Mouse (Mus musculus): ENCODE results near the gene Prkca. TPM values are rescaled to one million over a fixed set of nuclear protein-coding genes. Genes with fewer than 3 reads are reported as not detected.
"Not testable (repeated sequence)": the region's sequence is repeated elsewhere in the genome, so short reads cannot be mapped to it uniquely, and the experiment has no call there.

Gene Prkca
- polyA plus RNA-seq, 1 experiment = 16.8 TPM

DNA sequence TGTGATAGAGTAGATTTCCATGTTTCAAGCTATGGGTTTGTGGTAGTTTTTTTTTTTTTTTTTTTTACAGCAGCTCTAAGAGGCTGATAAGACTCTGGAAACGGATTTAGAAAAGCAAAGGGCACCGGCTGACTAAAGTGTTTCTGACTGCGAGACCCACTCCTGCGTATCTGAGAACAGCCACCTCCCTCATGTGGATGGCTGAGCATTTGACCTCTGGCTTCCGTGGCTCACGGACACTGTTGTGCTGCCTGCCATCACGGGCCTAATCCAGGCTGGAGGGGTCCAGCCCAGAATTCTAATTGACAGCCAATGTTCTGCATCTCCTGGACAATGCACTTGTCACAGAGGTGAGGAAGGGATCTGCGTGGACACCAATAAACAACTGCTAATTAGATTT lies 253.0 kb downstream of the Prkca start:
- no peak for TF ChIP-seq POLR2A (IDR thresholded peaks at IDR 0.05; ENCODE audit: borderline replicate concordance, insufficient read depth, low read length)
- TF ChIP-seq CTCF (IDR thresholded peaks at IDR 0.05; ENCODE audit: borderline replicate concordance, insufficient read depth, low read depth, low read length) = no peak
- no peak overlapping the region for H3K27ac ChIP-seq (ENCODE audit: insufficient read depth, low read length)
- H3K27me3 ChIP-seq (ENCODE audit: control insufficient read depth, insufficient read depth, low read length) = no peaks in the 10 kb centered on the region
- no peaks in the 10 kb centered on the region for H3K4me1 ChIP-seq (ENCODE audit: control insufficient read depth, insufficient read depth, low read length)
- DNase-seq = no peak
- 77% methylated on average over 8 of the region's 8 CpGs for WGBS
- H3K4me3 ChIP-seq (replicated peaks; ENCODE audit: insufficient read depth, low read depth, low read length) = no peak overlapping the region

DNA sequence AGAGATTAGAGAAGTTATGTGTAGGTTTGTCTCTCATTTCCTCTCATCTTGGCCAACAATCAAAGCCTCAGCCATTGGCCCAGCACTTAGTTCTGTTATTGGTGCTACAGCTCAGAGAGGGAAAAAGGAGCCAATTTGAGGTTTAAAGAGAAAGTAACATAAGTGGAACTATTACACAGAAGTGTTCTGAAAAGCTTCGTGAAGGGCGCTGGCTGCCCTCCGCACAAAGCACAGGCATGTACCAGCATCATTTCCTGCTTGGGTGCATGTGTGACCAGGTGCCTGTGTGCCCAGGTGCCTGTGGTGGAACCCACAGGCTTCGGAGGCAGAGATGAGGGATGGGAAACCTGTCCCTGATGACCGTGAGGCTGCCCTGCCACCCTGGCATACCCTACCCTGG lies 255.7 kb downstream of the Prkca start:
- Histone ChIP-seq H3K4me3 (replicated peaks; ENCODE audit: insufficient read depth, low read depth, low read length) (no peak overlapping the region), H3K27ac (ENCODE audit: insufficient read depth, low read length) (no peak overlapping the region), H3K4me1 (ENCODE audit: control insufficient read depth, insufficient read depth, low read length) (no peaks in the 10 kb centered on the region), H3K27me3 (ENCODE audit: control insufficient read depth, insufficient read depth, low read length) (no peaks in the 10 kb centered on the region)
- 90% methylated on average over 5 of the region's 5 CpGs for WGBS
- no peak for TF ChIP-seq CTCF (IDR thresholded peaks at IDR 0.05; ENCODE audit: borderline replicate concordance, insufficient read depth, low read depth, low read length)
- TF ChIP-seq POLR2A (IDR thresholded peaks at IDR 0.05; ENCODE audit: borderline replicate concordance, insufficient read depth, low read length) = no peak
- DNase-seq = no peak

DNA sequence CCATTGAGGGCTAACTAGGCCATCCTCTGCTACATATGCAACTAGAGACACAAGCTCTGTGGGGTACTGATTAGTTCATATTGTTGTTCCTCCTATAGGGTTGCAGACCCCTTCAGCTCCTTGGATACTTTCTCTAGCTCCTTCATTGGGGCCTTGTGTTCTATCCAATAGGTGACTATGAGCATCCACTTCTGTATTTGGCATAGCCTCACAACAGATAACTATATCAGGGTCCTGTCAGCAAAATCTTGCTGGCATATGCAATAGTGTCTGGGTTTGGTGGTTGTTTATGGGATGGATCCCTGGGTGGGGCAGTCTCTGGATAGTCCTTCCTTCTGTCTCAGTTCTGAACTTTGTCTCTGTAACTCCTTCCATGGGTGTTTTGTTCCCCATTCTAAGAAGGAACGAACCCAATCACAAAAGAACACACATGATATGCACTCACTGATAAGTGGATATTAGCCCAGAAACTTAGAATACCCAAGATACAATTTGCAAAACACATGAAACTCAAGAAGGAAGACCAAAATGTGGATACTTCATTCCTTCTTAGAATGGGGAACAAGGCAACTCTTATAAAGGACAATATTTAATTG lies 256.5 kb downstream of the Prkca start:
- WGBS = 91% methylated on average over 1 of the region's 1 CpGs
- not testable (repeated sequence) for H3K4me3 ChIP-seq (replicated peaks; ENCODE audit: insufficient read depth, low read depth, low read length); DNase-seq; H3K27me3 ChIP-seq (ENCODE audit: control insufficient read depth, insufficient read depth, low read length); H3K4me1 ChIP-seq (ENCODE audit: control insufficient read depth, insufficient read depth, low read length); H3K27ac ChIP-seq (ENCODE audit: insufficient read depth, low read length)

DNA sequence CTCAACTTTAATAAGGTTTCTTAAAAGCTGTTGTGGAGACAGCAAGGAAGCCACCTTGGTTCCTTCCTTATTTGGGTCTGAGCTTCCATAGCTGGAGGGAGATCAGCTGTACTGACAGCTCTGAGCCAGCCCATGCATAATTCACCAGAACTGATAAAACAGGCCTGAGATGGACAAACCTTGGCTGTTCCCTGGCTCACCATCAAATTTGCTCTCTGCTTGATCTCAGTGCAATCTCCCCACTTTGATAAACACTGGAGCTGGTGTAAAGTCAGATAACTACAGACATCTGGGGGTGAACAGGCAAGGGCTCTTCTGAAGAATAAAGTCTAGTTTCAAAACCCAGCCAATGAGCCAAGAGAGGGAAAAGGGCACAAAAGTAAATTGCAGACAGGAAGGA lies 261.1 kb downstream of the Prkca start:
- no peak for TF ChIP-seq CTCF (IDR thresholded peaks at IDR 0.05; ENCODE audit: borderline replicate concordance, insufficient read depth, low read depth, low read length)
- no peak for TF ChIP-seq POLR2A (IDR thresholded peaks at IDR 0.05; ENCODE audit: borderline replicate concordance, insufficient read depth, low read length)
- Histone ChIP-seq H3K4me3 (replicated peaks; ENCODE audit: insufficient read depth, low read depth, low read length) (no peak overlapping the region), H3K4me1 (ENCODE audit: control insufficient read depth, insufficient read depth, low read length) (no peaks in the 10 kb centered on the region), H3K27me3 (ENCODE audit: control insufficient read depth, insufficient read depth, low read length) (no peaks in the 10 kb centered on the region), H3K27ac (ENCODE audit: insufficient read depth, low read length) (no peak overlapping the region)
- DNase-seq = no peak

DNA sequence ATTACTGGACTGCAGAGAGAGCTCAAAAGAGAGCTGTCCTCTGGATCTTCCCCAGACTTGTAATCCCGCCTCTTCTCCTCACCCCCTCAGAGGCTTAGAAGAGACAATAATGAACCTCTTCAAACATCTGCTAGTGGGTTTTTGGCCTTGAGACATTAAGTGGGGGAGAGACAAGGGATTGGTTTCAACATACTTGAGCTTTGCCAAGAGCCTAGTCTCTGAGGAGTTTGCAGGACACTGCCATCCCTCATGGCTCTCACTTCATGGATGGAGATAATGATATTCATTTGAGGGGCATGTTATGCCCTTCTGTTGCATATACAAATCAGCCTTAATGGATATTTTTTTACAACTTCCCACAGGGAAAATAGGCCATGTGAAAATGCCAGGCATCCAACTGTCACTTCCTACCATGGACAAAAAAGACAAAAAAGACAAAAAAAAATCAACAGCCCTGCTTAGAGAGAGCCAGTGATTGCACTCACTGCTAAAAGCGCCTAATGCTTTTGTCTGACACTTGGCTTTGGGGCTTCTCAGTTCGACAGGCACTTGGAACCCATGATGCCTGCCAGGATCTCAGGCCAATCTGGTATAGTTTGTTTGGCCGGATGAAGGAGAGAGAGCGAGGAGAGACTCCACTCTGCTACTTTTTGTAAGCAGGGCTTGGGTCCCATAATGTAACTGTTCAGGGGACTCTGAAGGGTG lies 263.6 kb downstream of the Prkca start:
- Histone ChIP-seq H3K27me3 (ENCODE audit: control insufficient read depth, insufficient read depth, low read length) (no peaks in the 10 kb centered on the region), H3K27ac (ENCODE audit: insufficient read depth, low read length) (no peak overlapping the region), H3K4me1 (ENCODE audit: control insufficient read depth, insufficient read depth, low read length) (no peaks in the 10 kb centered on the region), H3K4me3 (replicated peaks; ENCODE audit: insufficient read depth, low read depth, low read length) (no peak overlapping the region)
- 44% methylated on average over 5 of the region's 5 CpGs for WGBS
- no peak for DNase-seq
- TF ChIP-seq CTCF (IDR thresholded peaks at IDR 0.05; ENCODE audit: borderline replicate concordance, insufficient read depth, low read depth, low read length) (no peak), POLR2A (IDR thresholded peaks at IDR 0.05; ENCODE audit: borderline replicate concordance, insufficient read depth, low read length) (no peak)

DNA sequence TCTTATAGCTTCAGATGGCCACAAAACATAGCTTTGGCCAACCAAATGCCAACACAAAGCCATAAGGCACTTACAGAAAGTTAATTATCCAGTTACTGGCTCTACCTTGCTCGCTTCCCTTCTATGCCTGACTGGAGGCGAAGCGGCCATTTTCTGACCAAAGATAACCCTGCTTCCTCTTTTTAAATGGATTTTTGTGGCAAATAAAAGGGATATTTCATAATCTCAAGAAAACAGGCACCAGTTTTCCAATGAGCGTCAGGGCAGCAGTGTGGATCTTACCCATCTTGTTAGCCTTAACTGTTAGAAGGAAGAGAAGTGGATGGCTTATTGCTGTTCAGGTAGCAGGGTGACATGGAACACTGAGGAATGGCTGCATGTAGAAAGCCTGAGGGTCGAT lies 264.3 kb downstream of the Prkca start:
- WGBS = 89% methylated on average over 5 of the region's 5 CpGs
- no peaks in the 10 kb centered on the region for H3K27me3 ChIP-seq (ENCODE audit: control insufficient read depth, insufficient read depth, low read length)
- H3K4me3 ChIP-seq (replicated peaks; ENCODE audit: insufficient read depth, low read depth, low read length) = no peak overlapping the region
- H3K27ac ChIP-seq (ENCODE audit: insufficient read depth, low read length) = no peak overlapping the region
- no peaks in the 10 kb centered on the region for H3K4me1 ChIP-seq (ENCODE audit: control insufficient read depth, insufficient read depth, low read length)
- TF ChIP-seq POLR2A (IDR thresholded peaks at IDR 0.05; ENCODE audit: borderline replicate concordance, insufficient read depth, low read length) (no peak), CTCF (IDR thresholded peaks at IDR 0.05; ENCODE audit: borderline replicate concordance, insufficient read depth, low read depth, low read length) (no peak)
- no peak for DNase-seq

DNA sequence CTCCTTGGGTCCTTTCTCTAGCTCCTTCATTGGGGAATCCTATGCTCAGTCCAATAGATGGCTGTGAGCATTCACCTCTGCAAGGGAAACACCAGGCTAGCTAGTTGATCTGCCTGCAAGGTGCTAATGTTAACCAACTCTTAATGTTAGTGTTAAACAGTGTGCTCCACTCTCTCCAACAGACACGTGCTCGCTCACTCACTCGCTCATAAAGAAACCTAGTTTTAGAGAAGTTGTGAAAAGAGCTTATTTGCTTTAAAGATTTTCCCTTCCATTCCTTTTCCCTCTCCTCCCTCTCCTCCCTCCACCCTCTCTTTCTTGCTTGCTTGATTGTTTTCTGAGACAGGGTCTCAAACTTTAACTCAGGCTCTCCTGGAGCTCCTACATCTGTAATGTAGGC lies 266.2 kb downstream of the Prkca start:
- Histone ChIP-seq H3K27ac (ENCODE audit: insufficient read depth, low read length) (no peak overlapping the region), H3K4me1 (ENCODE audit: control insufficient read depth, insufficient read depth, low read length) (no peaks in the 10 kb centered on the region), H3K4me3 (replicated peaks; ENCODE audit: insufficient read depth, low read depth, low read length) (no peak overlapping the region), H3K27me3 (ENCODE audit: control insufficient read depth, insufficient read depth, low read length) (no peaks in the 10 kb centered on the region)
- TF ChIP-seq POLR2A (IDR thresholded peaks at IDR 0.05; ENCODE audit: borderline replicate concordance, insufficient read depth, low read length) (no peak), CTCF (IDR thresholded peaks at IDR 0.05; ENCODE audit: borderline replicate concordance, insufficient read depth, low read depth, low read length) (no peak)
- WGBS = 96% methylated on average over 3 of the region's 3 CpGs
- DNase-seq = no peak

DNA sequence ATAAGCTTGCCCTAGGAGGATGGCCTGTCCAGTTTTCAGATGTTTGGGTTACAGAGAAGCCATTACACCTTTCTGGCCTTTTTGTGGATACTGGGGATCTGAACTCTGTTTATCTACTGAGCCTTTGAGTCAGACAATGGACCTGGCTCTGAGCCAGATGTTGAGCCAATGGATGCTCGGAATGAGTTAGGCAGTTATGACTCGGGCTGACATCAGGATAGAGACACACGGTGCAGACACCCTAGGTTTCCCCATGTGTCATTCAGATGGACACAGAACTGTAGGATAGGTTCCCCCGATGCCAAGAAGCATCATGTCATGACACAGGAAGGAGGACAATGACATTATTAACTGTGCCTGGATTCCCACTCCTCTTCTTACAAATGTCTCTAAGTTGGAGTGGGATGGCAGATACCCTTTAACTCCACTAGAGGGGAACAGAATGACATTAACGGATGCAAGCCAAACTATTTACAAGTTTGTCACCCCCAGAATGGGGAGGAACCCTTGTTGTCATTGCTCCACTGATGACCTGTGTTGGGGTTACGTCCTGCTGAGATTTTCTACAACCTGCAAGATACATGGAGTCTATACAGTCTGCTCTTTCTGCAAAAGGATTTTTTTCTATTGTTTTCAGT lies 271.0 kb downstream of the Prkca start:
- WGBS = 55% methylated on average over 6 of the region's 6 CpGs

More for the DNA sequence above, 271.0 kb downstream of the Prkca start:
- TF ChIP-seq CTCF (IDR thresholded peaks at IDR 0.05; ENCODE audit: borderline replicate concordance, insufficient read depth, low read depth, low read length) (no peak), POLR2A (IDR thresholded peaks at IDR 0.05; ENCODE audit: borderline replicate concordance, insufficient read depth, low read length) (no peak)
- no peak overlapping the region for H3K27ac ChIP-seq (ENCODE audit: insufficient read depth, low read length)
- H3K4me3 ChIP-seq (replicated peaks; ENCODE audit: insufficient read depth, low read depth, low read length) = no peak overlapping the region
- no peaks in the 10 kb centered on the region for H3K4me1 ChIP-seq (ENCODE audit: control insufficient read depth, insufficient read depth, low read length)
- H3K27me3 ChIP-seq (ENCODE audit: control insufficient read depth, insufficient read depth, low read length) = no peaks in the 10 kb centered on the region
- DNase-seq = no peak

Data from cerebellum, adult 2 months (tissue).